Mouse (Mus musculus) urinary bladder, postnatal 0 days (tissue): ENCODE results near the gene Dnajc11. TPM values are rescaled to one million over a fixed set of nuclear protein-coding genes. Genes with fewer than 3 reads are reported as not detected.

Source experiments
- polyA plus RNA-seq: library from polyadenylated mRNA; unstranded; fragments of >200 nt; fragmentation: Nextera tagmentation; extraction: Ambion mirVana; gene quantifications from 2 replicates; pipeline ENCODE4 v1.2.1, GENCODE M21; 2015

The Dnajc11 gene
- polyA plus RNA-seq: 27.4 and 30.3 TPM in 2 replicates

GRCm38 (mm10) chr4:151933505-151934214 is at the start of gene Dnajc11:
TSS of gene Dnajc11 (plus strand) at chr4:151933691.

GRCm38 (mm10) chr4:151988342-151989109 is 55.0 kb downstream of the Dnajc11 start, which contains the start of gene Thap3:
TSS of gene Thap3 (minus strand) at chr4:151988997.

GRCm38 (mm10) chr4:151996173-151996950 is 62.9 kb downstream of the Dnajc11 start, which contains the start of gene Phf13:
TSS of gene Phf13 (minus strand) at chr4:151996258.

GRCm38 (mm10) chr4:152008622-152009075 is 75.2 kb downstream of the Dnajc11 start, which contains the start of gene Klhl21:
TSS of gene Klhl21 (plus strand) at chr4:152008803.

GRCm38 (mm10) chr4:152027524-152027923 is 94.0 kb downstream of the Dnajc11 start, which contains the start of gene Zbtb48:
TSS of gene Zbtb48 (minus strand) at chr4:152027671.

Other genes starting within 250 kb of the Dnajc11 start
- 58.7 and 71.7 TPM in 2 replicates for gene Camta1, start 71.8 kb upstream of the Dnajc11 start, polyA plus RNA-seq
- gene Thap3, start 55.3 kb downstream of the Dnajc11 start, polyA plus RNA-seq: 23.2 and 34.7 TPM in 2 replicates
- gene Phf13, start 62.6 kb downstream of the Dnajc11 start, polyA plus RNA-seq: 18.1 and 18.7 TPM in 2 replicates
- 24.9 and 27.0 TPM in 2 replicates for gene Klhl21, start 75.1 kb downstream of the Dnajc11 start, polyA plus RNA-seq
- gene Zbtb48, start 94.0 kb downstream of the Dnajc11 start, polyA plus RNA-seq: 6.2 and 6.4 TPM in 2 replicates
- 0.08 TPM in 1 of 2 replicates, not detected in the other for gene Tas1r1, start 104.9 kb downstream of the Dnajc11 start, polyA plus RNA-seq
- 14.1 and 14.7 TPM in 2 replicates for gene Nol9, start 105.6 kb downstream of the Dnajc11 start, polyA plus RNA-seq
- gene Plekhg5, start 138.8 kb downstream of the Dnajc11 start, polyA plus RNA-seq: 7.8 TPM in 2 replicates
- 0.16 and 0.41 TPM in 2 replicates for gene Tnfrsf25, start 182.2 kb downstream of the Dnajc11 start, polyA plus RNA-seq
- 0.65 and 0.78 TPM in 2 replicates for gene Espn, start 218.7 kb downstream of the Dnajc11 start, polyA plus RNA-seq
- not detected in 2 replicates for gene Hes2, start 225.2 kb downstream of the Dnajc11 start, polyA plus RNA-seq
- gene Acot7, start 244.4 kb downstream of the Dnajc11 start, polyA plus RNA-seq: 26.4 and 29.8 TPM in 2 replicates